Mouse (Mus musculus) megakaryocyte, embryonic 14.5 days (primary cell): Measurements from ENCODE around the gene Igsf9b.

Experiments
- FLI1 ChIP-seq: IDR thresholded peaks from 2 replicates; pipeline ENCODE4 v1.6.1; 2012; ENCODE audit warnings: low read length, inconsistent platforms, mixed read lengths
- GATA1 ChIP-seq: IDR thresholded peaks from 3 replicates; pipeline ENCODE4 v1.6.1; 2012; ENCODE audit warnings: mixed read lengths, low read length, inconsistent platforms, borderline replicate concordance

GRCm38 (mm10) chr9:27277401-27278087 is 21.5 kb upstream of the Igsf9b start:
- no peak for TF ChIP-seq FLI1
- TF ChIP-seq GATA1 = no peak
